Mouse (Mus musculus) embryonic fibroblast, embryonic 13.5 days (primary cell): ENCODE data around the gene Iffo1. TPM values are rescaled to one million over a fixed set of nuclear protein-coding genes. Genes with fewer than 3 reads are reported as not detected.
"Not testable (repeated sequence)": the region's sequence is repeated elsewhere in the genome, so short reads cannot be mapped to it uniquely, and the experiment has no call there.

Experiments
- H3K27ac ChIP-seq: 2 replicates; pipeline ENCODE4 v1.5.1; 2012; ENCODE audit warnings: low read length, control low read depth, inconsistent platforms; ENCODE audit not compliant: insufficient read depth
- H3K4me1 ChIP-seq: 2 replicates; pipeline ENCODE4 v1.6.1; 2011; ENCODE audit warnings: low read length; ENCODE audit not compliant: control insufficient read depth, insufficient read depth
- H3K4me3 ChIP-seq: 2 replicates; pipeline ENCODE4 v1.5.1; 2011; ENCODE audit warnings: mild to moderate bottlenecking, control low read depth, low read length; ENCODE audit not compliant: insufficient read depth
- CTCF ChIP-seq: IDR thresholded peaks from 2 replicates; pipeline ENCODE4 v1.5.1; 2011; ENCODE audit warnings: mild to moderate bottlenecking, control low read depth, low read length, moderate library complexity, borderline replicate concordance; ENCODE audit not compliant: insufficient read depth
- POLR2A ChIP-seq: IDR thresholded peaks from 2 replicates; pipeline ENCODE4 v1.6.1; 2011; ENCODE audit warnings: low read depth, mild to moderate bottlenecking, control low read depth, low read length, moderate library complexity
- polyA plus RNA-seq: library from polyadenylated mRNA; stranded (reverse); fragments of >200 nt; gene quantifications from 2 replicates; pipeline ENCODE4 v1.2.4, GENCODE M21; 2011; ENCODE audit warnings: low read depth; ENCODE audit not compliant: missing spikeins, insufficient read length

The Iffo1 gene
- polyA plus RNA-seq, 1 experiment, result 12.0 TPM

- Histone ChIP-seq H3K4me3 (no peak overlapping the region), H3K4me1 (peaks cover 7% of the 10 kb centered on the region; the same call in 1 of the 2 replicates), H3K27ac (peak overlapping the region; percentile 10; the same call in 1 of the 2 replicates)
- TF ChIP-seq CTCF (no peak), POLR2A (no peak)
These were observed 14.9 kb downstream of the Iffo1 start for GRCm38 (mm10) chr6:125159773-125160557.

- no peak for TF ChIP-seq CTCF
- TF ChIP-seq POLR2A, result no peak; the same call in none of the 2 replicates
- peak overlapping the region; percentile 10; the same call in 1 of the 2 replicates for H3K27ac ChIP-seq
- H3K4me3 ChIP-seq, result no peak overlapping the region
- peaks cover 7% of the 10 kb centered on the region; the same call in 1 of the 2 replicates for H3K4me1 ChIP-seq
These were observed 15.5 kb downstream of the Iffo1 start for GRCm38 (mm10) chr6:125160558-125160853.

- Histone ChIP-seq H3K4me1 (peaks cover 7% of the 10 kb centered on the region; the same call in 1 of the 2 replicates), H3K4me3 (no peak overlapping the region), H3K27ac (peak overlapping the region; percentile 10; the same call in 1 of the 2 replicates)
- TF ChIP-seq POLR2A (peak; percentile 69), CTCF (no peak)
These were observed 16.1 kb downstream of the Iffo1 start for GRCm38 (mm10) chr6:125160854-125161760.

GRCm38 (mm10) chr6:125161971-125162370, 16.9 kb downstream of the Iffo1 start:
- H3K4me1 ChIP-seq, H3K4me3 ChIP-seq, H3K27ac ChIP-seq: not testable (repeated sequence)

- not testable (repeated sequence) for H3K27ac ChIP-seq
- Histone ChIP-seq H3K4me3 (peak overlapping the region; percentile 16), H3K4me1 (peaks cover 17% of the 10 kb centered on the region)
These were observed 17.7 kb downstream of the Iffo1 start for GRCm38 (mm10) chr6:125162615-125163305.

- H3K4me3 ChIP-seq, result peak overlapping the region; percentile 86
- no peak for TF ChIP-seq CTCF
- TF ChIP-seq POLR2A, result no peak; the same call in 1 of the 2 replicates
- peaks cover 17% of the 10 kb centered on the region for H3K4me1 ChIP-seq
- H3K27ac ChIP-seq, result peak overlapping the region; percentile 85
These were observed 19.0 kb downstream of the Iffo1 start for GRCm38 (mm10) chr6:125163801-125164657.

- Histone ChIP-seq H3K4me1 (peaks cover 16% of the 10 kb centered on the region), H3K4me3 (peak overlapping the region; percentile 86), H3K27ac (peak overlapping the region; percentile 85)
- TF ChIP-seq POLR2A (peak; percentile 56), CTCF (no peak)
These were observed 19.8 kb downstream of the Iffo1 start for GRCm38 (mm10) chr6:125164672-125165327.

GRCm38 (mm10) chr6:125165328-125165891, 20.4 kb downstream of the Iffo1 start:
- Histone ChIP-seq H3K4me3 (peak overlapping the region; percentile 86), H3K27ac (peak overlapping the region; percentile 96), H3K4me1 (peaks cover 15% of the 10 kb centered on the region; the same call in 1 of the 2 replicates)
- TF ChIP-seq CTCF (no peak), POLR2A (peak; percentile 100)
